Mouse (Mus musculus) ES-Bruce4 (cell line): ENCODE measurements at regions not wholly inside any gene's neighbourhood (a gene's known extent, or its start where the extent isn't known, plus 50 kb on each side); places are given as distances from the start of the nearest gene placed in this dataset.

Experiments
- H3K27ac ChIP-seq: 2 replicates; pipeline ENCODE4 v1.5.1; 2012; ENCODE audit warnings: low read length, inconsistent platforms; ENCODE audit not compliant: insufficient read depth
- H3K27me3 ChIP-seq: 2 replicates; pipeline ENCODE4 v1.6.1; 2012; ENCODE audit warnings: mild to moderate bottlenecking, low read length, inconsistent platforms; ENCODE audit not compliant: control insufficient read depth, poor library complexity, insufficient read depth, severe bottlenecking
- H3K36me3 ChIP-seq: 2 replicates; pipeline ENCODE4 v1.6.1; 2012; ENCODE audit warnings: inconsistent platforms, mild to moderate bottlenecking, low read length, moderate library complexity; ENCODE audit not compliant: control insufficient read depth, poor library complexity, insufficient read depth, severe bottlenecking
- H3K4me1 ChIP-seq: one replicate; pipeline ENCODE4 v1.8.1; 2011; ENCODE audit warnings: low read length; ENCODE audit not compliant: control insufficient read depth, insufficient read depth
- H3K4me3 ChIP-seq: 2 replicates; pipeline ENCODE4 v1.5.1; 2011; ENCODE audit warnings: low read depth, mild to moderate bottlenecking, low read length
- H3K9ac ChIP-seq: 2 replicates; pipeline ENCODE4 v1.6.1; 2012; ENCODE audit warnings: low read depth, mild to moderate bottlenecking, inconsistent platforms; ENCODE audit not compliant: poor library complexity, severe bottlenecking
- H3K9me3 ChIP-seq: replicated peaks from 2 replicates; pipeline ENCODE4 v1.6.1; 2012; ENCODE audit warnings: mild to moderate bottlenecking, low read length, inconsistent platforms; ENCODE audit not compliant: control insufficient read depth, poor library complexity, insufficient read depth, severe bottlenecking
- CTCF ChIP-seq: IDR thresholded peaks from one replicate; pipeline ENCODE4 v1.8.1; 2011; ENCODE audit warnings: low read depth, low read length
- EP300 ChIP-seq: IDR thresholded peaks from 2 replicates; pipeline ENCODE4 v1.6.1; 2011; ENCODE audit warnings: low read depth, low read length; ENCODE audit not compliant: insufficient read depth
- POLR2A ChIP-seq: IDR thresholded peaks from one replicate; pipeline ENCODE4 v1.8.1; 2011; ENCODE audit warnings: low read length; ENCODE audit not compliant: insufficient read depth

GRCm38 (mm10) chr12:9345359-9345758, 224.6 kb upstream of the Osr1 start:
- H3K27ac ChIP-seq: no peak overlapping the region
- no peaks in the 10 kb centered on the region; the same call in 1 of the 2 replicates for H3K27me3 ChIP-seq
- H3K4me3 ChIP-seq: no peak overlapping the region
- no peaks in the 10 kb centered on the region for H3K36me3 ChIP-seq
- H3K4me1 ChIP-seq: no peaks in the 10 kb centered on the region
- H3K9me3 ChIP-seq: no peaks in the 10 kb centered on the region
- no peak for TF ChIP-seq POLR2A
- TF ChIP-seq CTCF: no peak
- no peak for TF ChIP-seq EP300
- H3K9ac ChIP-seq: no peak overlapping the region

GRCm38 (mm10) chr12:9355512-9355911, 214.4 kb upstream of the Osr1 start:
- Histone ChIP-seq H3K27me3 (no peaks in the 10 kb centered on the region), H3K9ac (no peak overlapping the region), H3K4me3 (no peak overlapping the region), H3K27ac (no peak overlapping the region), H3K36me3 (no peaks in the 10 kb centered on the region), H3K4me1 (no peaks in the 10 kb centered on the region), H3K9me3 (no peaks in the 10 kb centered on the region)
- no peak for TF ChIP-seq EP300
- TF ChIP-seq POLR2A: no peak
- no peak for TF ChIP-seq CTCF

GRCm38 (mm10) chr12:9357856-9358255, 212.1 kb upstream of the Osr1 start:
- Histone ChIP-seq H3K9me3 (no peaks in the 10 kb centered on the region), H3K4me3 (no peak overlapping the region), H3K27ac (no peak overlapping the region), H3K9ac (no peak overlapping the region), H3K4me1 (no peaks in the 10 kb centered on the region), H3K27me3 (no peaks in the 10 kb centered on the region), H3K36me3 (no peaks in the 10 kb centered on the region)
- TF ChIP-seq POLR2A (no peak), CTCF (no peak), EP300 (no peak)

- Histone ChIP-seq H3K4me3 (no peak overlapping the region), H3K27ac (no peak overlapping the region), H3K9ac (no peak overlapping the region), H3K27me3 (no peaks in the 10 kb centered on the region), H3K36me3 (no peaks in the 10 kb centered on the region), H3K9me3 (no peaks in the 10 kb centered on the region), H3K4me1 (no peaks in the 10 kb centered on the region)
- TF ChIP-seq POLR2A: no peak
- TF ChIP-seq EP300: peak; percentile 76; the same call in 1 of the 2 replicates
These were observed 211.0 kb upstream of the Osr1 start for GRCm38 (mm10) chr12:9358872-9359271.

GRCm38 (mm10) chr12:9365931-9366330, 204.0 kb upstream of the Osr1 start:
- no peaks in the 10 kb centered on the region for H3K9me3 ChIP-seq
- no peaks in the 10 kb centered on the region for H3K36me3 ChIP-seq
- no peak for TF ChIP-seq EP300
- TF ChIP-seq CTCF: no peak
- TF ChIP-seq POLR2A: no peak
- H3K27me3 ChIP-seq: no peaks in the 10 kb centered on the region
- H3K4me3 ChIP-seq: no peak overlapping the region
- H3K27ac ChIP-seq: no peak overlapping the region
- no peak overlapping the region for H3K9ac ChIP-seq
- no peaks in the 10 kb centered on the region for H3K4me1 ChIP-seq

GRCm38 (mm10) chr12:9368682-9369081, 201.2 kb upstream of the Osr1 start:
- H3K9me3 ChIP-seq: no peaks in the 10 kb centered on the region
- no peak overlapping the region for H3K27ac ChIP-seq
- H3K27me3 ChIP-seq: no peaks in the 10 kb centered on the region
- H3K4me1 ChIP-seq: no peaks in the 10 kb centered on the region
- no peak overlapping the region for H3K9ac ChIP-seq
- no peaks in the 10 kb centered on the region for H3K36me3 ChIP-seq
- H3K4me3 ChIP-seq: no peak overlapping the region
- TF ChIP-seq POLR2A (no peak), CTCF (no peak), EP300 (no peak)
